Mouse (Mus musculus) cerebellum, adult 2 months (tissue): Measurements from ENCODE around the gene Gm14399.
"Not testable (repeated sequence)": the region's sequence is repeated elsewhere in the genome, so short reads cannot be mapped to it uniquely, and the experiment has no call there.

Experiments used
- CTCF ChIP-seq: fragments of 200-500 bp; IDR thresholded peaks from 2 replicates; pipeline ENCODE4 v1.5.1; 2011; ENCODE audit warnings: low read depth, mild to moderate bottlenecking, control low read depth, low read length, moderate library complexity, borderline replicate concordance; ENCODE audit not compliant: insufficient read depth
- POLR2A ChIP-seq: fragments of 200-500 bp; IDR thresholded peaks from 2 replicates; pipeline ENCODE4 v1.6.1; 2011; ENCODE audit warnings: low read length, control low read depth, borderline replicate concordance; ENCODE audit not compliant: insufficient read depth

DNA sequence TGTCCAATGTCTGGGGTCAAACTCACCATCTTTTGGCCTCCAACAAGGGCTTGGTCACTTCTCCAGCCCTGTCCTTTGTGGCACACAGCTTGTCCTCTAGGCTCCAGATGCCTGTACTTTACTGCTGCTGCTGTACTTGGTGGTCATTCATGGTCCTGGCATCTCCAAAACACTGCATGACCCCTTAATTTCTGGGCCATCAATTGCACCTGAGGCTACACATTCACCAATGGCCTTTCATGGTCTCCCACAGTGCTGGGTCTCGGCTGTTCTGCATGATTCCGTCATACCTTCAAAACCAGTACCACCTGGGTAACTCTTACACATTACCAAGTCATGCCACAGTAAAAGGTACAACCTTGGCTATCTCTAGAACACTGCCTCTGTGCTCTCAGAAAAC lies 25.1 kb upstream of the Gm14399 start:
- TF ChIP-seq CTCF, POLR2A: not testable (repeated sequence)
